Mouse (Mus musculus) neutrophil, adult 59 days (primary cell): Measurements from ENCODE around the gene Gm21083. TPM values are rescaled to one million over a fixed set of nuclear protein-coding genes. Genes with fewer than 3 reads are reported as not detected.

Experiments
- total RNA-seq, 2 experiments: library from RNA; stranded (reverse); gene quantifications; 1 replicate in 1 of 2; 2 replicates in 1 of 2; pipeline ENCODE4 v1.2.4; 2023

Gm21083 gene
- not detected for total RNA-seq

GRCm38 (mm10) chr5:15577033-15577432 lies at the start of gene Gm21083:
Gm21083 (plus strand) TSS chr5:15577333.

DNA sequence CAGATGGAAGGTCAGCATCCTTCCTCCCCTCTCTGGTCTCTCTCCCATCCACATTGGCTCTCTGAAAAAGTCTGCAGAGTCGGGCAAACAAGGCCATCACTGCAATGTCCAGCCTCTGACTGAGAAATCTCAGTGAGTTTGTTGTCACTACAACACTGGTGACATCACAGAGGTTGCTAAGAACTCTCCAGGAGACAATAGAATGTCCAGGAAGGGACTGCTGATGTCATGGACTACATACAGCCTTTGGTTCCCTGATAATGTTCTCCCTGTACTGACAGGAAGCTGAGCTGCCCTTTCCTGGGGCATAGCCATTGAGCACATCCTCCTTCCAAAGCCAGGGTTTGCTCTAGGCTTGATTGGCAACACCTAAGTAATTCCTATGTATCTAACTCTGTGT lies 48.0 kb upstream of the Gm21083 start, which contains the start of gene Gm21190:
Gene Gm21190 (minus strand): TSS at position 101 of the 400 bp plus-strand sequence.

DNA sequence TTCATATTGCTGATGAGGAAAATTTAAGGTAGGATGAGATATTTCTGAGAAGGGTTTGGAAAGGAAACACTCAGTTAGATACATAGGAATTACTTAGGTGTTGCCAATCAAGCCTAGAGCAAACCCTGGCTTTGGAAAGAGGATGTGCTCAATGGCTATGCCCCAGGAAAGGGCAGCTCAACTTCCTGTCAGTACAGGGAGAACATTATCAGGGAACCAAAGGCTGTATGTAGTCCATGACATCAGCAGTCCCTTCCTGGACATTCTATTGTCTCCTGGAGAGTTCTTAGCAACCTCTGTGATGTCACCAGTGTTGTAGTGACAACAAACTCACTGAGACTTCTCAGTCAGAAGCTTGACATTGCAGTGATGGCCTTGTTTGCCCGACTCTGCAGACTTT lies 41.6 kb downstream of the Gm21083 start, which contains the start of gene Speer4d:
Gene Speer4d (plus strand): TSS at position 301 of the 400 bp plus-strand sequence.

Other genes with a start within 250 kb of the Gm21083 start
- gene Gm21149, start 100.8 kb upstream of the Gm21083 start, total RNA-seq = not detected
- not detected for gene Gm21190, start 48.1 kb upstream of the Gm21083 start, total RNA-seq
- gene Speer4d, start 41.7 kb downstream of the Gm21083 start, total RNA-seq = not detected
- not detected for gene 4930572O03Rik, start 79.7 kb downstream of the Gm21083 start, total RNA-seq
- not detected for gene Speer4c, start 136.9 kb downstream of the Gm21083 start, total RNA-seq